Mouse (Mus musculus): Measurements from ENCODE around the gene Ttc7. TPM values are rescaled to one million over a fixed set of nuclear protein-coding genes. Genes with fewer than 3 reads are reported as not detected.

Ttc7 gene
- polyA plus RNA-seq, 1 experiment from 2014 or later = 4.2 TPM

DNA sequence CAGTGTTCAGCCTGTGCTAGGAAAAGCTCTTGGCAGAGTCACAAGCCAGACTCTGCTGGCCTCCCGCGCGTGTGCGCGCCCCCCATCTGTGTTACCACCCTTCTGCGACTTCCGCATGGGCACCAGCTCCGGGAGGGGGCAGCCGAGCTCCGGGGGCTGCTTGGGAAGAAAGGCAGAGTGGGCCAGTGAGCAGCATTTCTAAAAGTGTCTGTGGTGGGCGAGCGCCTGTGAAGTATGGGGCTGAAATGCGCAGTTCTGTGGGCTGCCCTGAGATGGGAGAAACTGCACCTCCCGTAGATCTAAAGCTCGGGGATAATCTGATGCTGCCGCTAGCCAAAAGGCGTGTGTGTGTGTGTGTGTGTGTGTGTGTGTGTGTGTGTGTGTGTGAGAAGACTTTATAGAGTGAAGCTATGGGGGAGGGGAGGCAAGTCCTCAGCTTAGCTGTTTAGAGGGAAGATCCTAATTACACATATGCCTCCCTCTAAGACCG is 86.6 kb downstream of the Ttc7 start:
- Histone ChIP-seq H3K36me3 (ENCODE audit: control insufficient read depth, insufficient read depth, low read length) (no peaks in the 10 kb centered on the region), H3K27me3 (ENCODE audit: control insufficient read depth, insufficient read depth, low read depth, low read length) (no peaks in the 10 kb centered on the region), H3K4me1 (ENCODE audit: control insufficient read depth, insufficient read depth, low read length) (peaks cover 21% of the 10 kb centered on the region), H3K27ac (ENCODE audit: low read length) (no peak overlapping the region), H3K9me3 (replicated peaks; ENCODE audit: control insufficient read depth, low read length, poor library complexity, severe bottlenecking) (no peaks in the 10 kb centered on the region), H3K4me2 (ENCODE audit: low read length) (no peak overlapping the region), H3K4me3 (ENCODE audit: low read depth, low read length) (no peak overlapping the region), H3K9ac (ENCODE audit: low read depth, low read length) (0 out of 2 replicates have a peak overlapping the region, but pooled peaks have one; percentile 15)
- no peak for ATAC-seq
- WGBS = 59% methylated on average over 18 of the region's 18 CpGs

DNA sequence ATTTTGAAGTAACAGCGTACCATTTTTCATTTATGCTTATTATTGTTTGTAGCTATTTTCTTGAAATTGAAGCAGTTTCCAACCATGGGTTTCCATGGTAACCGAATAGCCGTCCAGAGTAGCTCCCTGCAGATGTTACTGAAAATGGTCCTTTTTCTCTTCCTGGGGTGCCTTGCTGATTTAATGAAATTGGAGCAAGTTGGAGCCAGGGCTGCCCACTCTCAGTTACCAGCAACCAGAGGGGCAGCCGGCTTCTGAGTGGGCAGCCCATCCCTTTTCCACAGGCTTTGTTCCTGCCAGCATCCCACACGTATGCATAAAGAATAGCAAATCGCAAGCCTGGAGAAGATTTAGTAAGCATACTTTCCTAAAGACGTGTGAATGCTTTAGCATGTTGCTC is 89.5 kb downstream of the Ttc7 start:
- peak overlapping the region; percentile 76 for H3K27ac ChIP-seq (ENCODE audit: low read length)
- no peak overlapping the region for H3K4me3 ChIP-seq (ENCODE audit: low read depth, low read length)
- peaks cover 21% of the 10 kb centered on the region for H3K4me1 ChIP-seq (ENCODE audit: control insufficient read depth, insufficient read depth, low read length)
- H3K36me3 ChIP-seq (ENCODE audit: control insufficient read depth, insufficient read depth, low read length) = no peaks in the 10 kb centered on the region
- H3K27me3 ChIP-seq (ENCODE audit: control insufficient read depth, insufficient read depth, low read depth, low read length) = no peaks in the 10 kb centered on the region
- H3K9me3 ChIP-seq (replicated peaks; ENCODE audit: control insufficient read depth, low read length, poor library complexity, severe bottlenecking) = no peaks in the 10 kb centered on the region
- no peak overlapping the region for H3K9ac ChIP-seq (ENCODE audit: low read depth, low read length)
- WGBS = 42% methylated on average over 7 of the region's 7 CpGs
- peak; percentile 19; the same call in 1 of the 2 replicates for ATAC-seq
- no peak overlapping the region for H3K4me2 ChIP-seq (ENCODE audit: low read length)

DNA sequence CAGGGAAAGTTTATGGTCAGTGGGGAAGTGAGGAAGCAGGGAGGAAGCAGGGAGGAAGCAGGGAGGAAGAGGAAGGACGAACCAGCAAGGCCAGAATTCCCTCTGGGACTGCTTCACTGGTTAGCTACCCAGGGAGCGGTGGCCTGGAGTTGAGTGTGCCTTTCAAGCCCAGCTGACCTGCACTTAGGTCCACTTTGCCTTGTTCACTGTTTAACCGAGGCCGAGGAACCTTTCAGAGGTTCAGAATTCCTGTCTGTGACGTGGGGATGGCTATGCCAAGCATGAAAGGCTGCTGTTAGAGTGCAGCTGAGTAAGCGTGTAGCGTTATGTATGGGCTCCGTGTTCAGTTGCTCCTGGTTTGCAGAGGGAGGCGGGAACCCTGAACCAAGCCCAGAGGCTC is 90.6 kb downstream of the Ttc7 start:
- Histone ChIP-seq H3K36me3 (ENCODE audit: control insufficient read depth, insufficient read depth, low read length) (no peaks in the 10 kb centered on the region), H3K27ac (ENCODE audit: low read length) (peak overlapping the region; percentile 76; the same call in 1 of the 2 replicates), H3K9me3 (replicated peaks; ENCODE audit: control insufficient read depth, low read length, poor library complexity, severe bottlenecking) (no peaks in the 10 kb centered on the region), H3K4me2 (ENCODE audit: low read length) (no peak overlapping the region), H3K4me1 (ENCODE audit: control insufficient read depth, insufficient read depth, low read length) (peaks cover 28% of the 10 kb centered on the region), H3K9ac (ENCODE audit: low read depth, low read length) (no peak overlapping the region), H3K27me3 (ENCODE audit: control insufficient read depth, insufficient read depth, low read depth, low read length) (no peaks in the 10 kb centered on the region), H3K4me3 (ENCODE audit: low read depth, low read length) (no peak overlapping the region)
- ATAC-seq = no peak
- WGBS = 89% methylated on average over 9 of the region's 9 CpGs

DNA sequence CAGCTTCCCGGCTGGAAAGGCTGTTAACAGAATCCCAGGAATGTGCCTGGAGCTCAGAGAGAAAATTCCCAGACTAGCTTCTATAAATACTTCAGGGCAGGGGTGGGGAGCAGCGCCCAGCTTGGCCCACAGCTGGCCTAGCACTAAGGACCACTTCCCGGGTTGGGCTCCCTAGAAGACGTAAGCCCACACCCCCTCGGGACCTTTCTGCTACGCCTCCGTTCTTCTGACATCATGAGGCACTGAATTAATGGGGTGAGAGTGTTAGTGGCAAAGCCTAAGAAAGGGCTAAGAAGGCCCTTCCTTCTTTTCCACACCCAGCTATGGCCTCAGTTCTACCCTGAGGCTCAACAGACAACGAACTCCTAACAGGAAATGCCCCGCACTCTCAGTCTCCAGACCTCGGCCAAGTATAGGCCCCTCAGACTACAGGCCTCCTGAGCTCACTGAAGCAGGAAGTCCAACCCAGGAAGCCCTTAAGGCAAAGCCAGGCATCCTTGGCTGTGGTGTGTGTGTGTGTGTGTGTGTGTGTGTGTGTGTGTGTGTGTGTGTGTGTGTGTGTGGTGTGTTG is 93.3 kb downstream of the Ttc7 start:
- ATAC-seq = no peak
- Histone ChIP-seq H3K9ac (ENCODE audit: low read depth, low read length) (no peak overlapping the region), H3K27ac (ENCODE audit: low read length) (no peak overlapping the region), H3K27me3 (ENCODE audit: control insufficient read depth, insufficient read depth, low read depth, low read length) (no peaks in the 10 kb centered on the region), H3K4me2 (ENCODE audit: low read length) (no peak overlapping the region), H3K9me3 (replicated peaks; ENCODE audit: control insufficient read depth, low read length, poor library complexity, severe bottlenecking) (no peaks in the 10 kb centered on the region), H3K4me1 (ENCODE audit: control insufficient read depth, insufficient read depth, low read length) (peaks cover 34% of the 10 kb centered on the region), H3K36me3 (ENCODE audit: control insufficient read depth, insufficient read depth, low read length) (no peaks in the 10 kb centered on the region), H3K4me3 (ENCODE audit: low read depth, low read length) (no peak overlapping the region)
- WGBS = 70% methylated on average over 10 of the region's 10 CpGs

DNA sequence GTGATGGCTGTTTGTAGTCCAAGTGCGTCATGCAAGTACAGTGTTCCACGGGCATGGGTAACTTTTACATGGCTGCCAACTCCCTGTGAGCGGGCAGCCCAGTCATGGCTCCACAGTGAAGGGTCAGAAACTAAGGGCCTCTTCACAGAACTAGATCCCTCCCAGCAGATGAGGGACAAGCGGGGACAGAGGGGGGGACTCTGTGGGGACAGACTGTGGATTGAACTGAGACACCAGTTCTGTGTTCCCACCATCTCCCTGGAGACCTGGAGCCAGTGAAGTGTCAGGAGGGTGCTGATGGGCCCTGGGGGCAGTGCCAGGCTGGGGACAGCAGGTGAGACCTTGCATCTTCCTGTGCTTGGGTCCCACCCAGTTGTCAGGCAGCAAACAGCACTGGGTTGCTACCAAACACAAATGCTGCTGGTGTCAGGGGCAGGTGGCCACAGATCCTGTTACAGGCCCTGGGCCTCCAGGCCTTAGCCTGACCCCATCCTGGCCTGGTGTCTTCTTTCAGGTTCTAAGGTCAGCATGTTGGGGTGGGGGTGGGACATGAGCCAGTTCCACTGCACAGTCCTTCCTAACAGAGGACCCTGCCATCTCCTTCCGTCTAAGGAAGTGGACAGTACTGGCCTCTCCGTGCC is 94.3 kb downstream of the Ttc7 start:
- 85% methylated on average over 6 of the region's 6 CpGs for WGBS
- Histone ChIP-seq H3K9me3 (replicated peaks; ENCODE audit: control insufficient read depth, low read length, poor library complexity, severe bottlenecking) (no peaks in the 10 kb centered on the region), H3K4me2 (ENCODE audit: low read length) (no peak overlapping the region), H3K27me3 (ENCODE audit: control insufficient read depth, insufficient read depth, low read depth, low read length) (no peaks in the 10 kb centered on the region), H3K4me1 (ENCODE audit: control insufficient read depth, insufficient read depth, low read length) (peaks cover 32% of the 10 kb centered on the region), H3K4me3 (ENCODE audit: low read depth, low read length) (no peak overlapping the region), H3K36me3 (ENCODE audit: control insufficient read depth, insufficient read depth, low read length) (no peaks in the 10 kb centered on the region), H3K9ac (ENCODE audit: low read depth, low read length) (no peak overlapping the region), H3K27ac (ENCODE audit: low read length) (no peak overlapping the region)
- ATAC-seq = no peak

DNA sequence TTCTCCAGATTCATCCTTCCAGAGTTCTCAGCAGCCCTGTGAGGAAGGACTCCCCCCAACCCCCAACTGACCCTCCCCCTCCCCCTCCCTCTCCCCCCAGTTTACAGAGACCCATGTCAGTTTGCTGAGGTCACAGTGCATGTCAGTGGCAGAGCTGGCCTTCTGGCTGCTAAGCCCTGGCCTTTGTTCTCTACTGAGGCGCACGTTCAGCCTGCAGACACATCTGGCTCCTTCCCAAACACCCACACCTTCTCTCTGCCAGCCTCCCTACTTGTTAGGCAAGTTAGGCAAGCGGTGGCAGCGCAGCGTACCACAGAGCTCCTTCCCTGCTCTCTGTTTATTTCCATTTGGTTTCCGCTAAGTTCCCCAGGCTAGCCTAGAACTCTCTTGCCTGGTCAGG is 94.8 kb downstream of the Ttc7 start:
- no peaks in the 10 kb centered on the region for H3K36me3 ChIP-seq (ENCODE audit: control insufficient read depth, insufficient read depth, low read length)
- peaks cover 26% of the 10 kb centered on the region for H3K4me1 ChIP-seq (ENCODE audit: control insufficient read depth, insufficient read depth, low read length)
- no peak overlapping the region for H3K4me2 ChIP-seq (ENCODE audit: low read length)
- H3K4me3 ChIP-seq (ENCODE audit: low read depth, low read length) = no peak overlapping the region
- no peak overlapping the region for H3K9ac ChIP-seq (ENCODE audit: low read depth, low read length)
- H3K9me3 ChIP-seq (replicated peaks; ENCODE audit: control insufficient read depth, low read length, poor library complexity, severe bottlenecking) = no peaks in the 10 kb centered on the region
- H3K27ac ChIP-seq (ENCODE audit: low read length) = no peak overlapping the region; the same call in 1 of the 2 replicates
- WGBS = 63% methylated on average over 6 of the region's 6 CpGs
- H3K27me3 ChIP-seq (ENCODE audit: control insufficient read depth, insufficient read depth, low read depth, low read length) = no peaks in the 10 kb centered on the region
- no peak for ATAC-seq

DNA sequence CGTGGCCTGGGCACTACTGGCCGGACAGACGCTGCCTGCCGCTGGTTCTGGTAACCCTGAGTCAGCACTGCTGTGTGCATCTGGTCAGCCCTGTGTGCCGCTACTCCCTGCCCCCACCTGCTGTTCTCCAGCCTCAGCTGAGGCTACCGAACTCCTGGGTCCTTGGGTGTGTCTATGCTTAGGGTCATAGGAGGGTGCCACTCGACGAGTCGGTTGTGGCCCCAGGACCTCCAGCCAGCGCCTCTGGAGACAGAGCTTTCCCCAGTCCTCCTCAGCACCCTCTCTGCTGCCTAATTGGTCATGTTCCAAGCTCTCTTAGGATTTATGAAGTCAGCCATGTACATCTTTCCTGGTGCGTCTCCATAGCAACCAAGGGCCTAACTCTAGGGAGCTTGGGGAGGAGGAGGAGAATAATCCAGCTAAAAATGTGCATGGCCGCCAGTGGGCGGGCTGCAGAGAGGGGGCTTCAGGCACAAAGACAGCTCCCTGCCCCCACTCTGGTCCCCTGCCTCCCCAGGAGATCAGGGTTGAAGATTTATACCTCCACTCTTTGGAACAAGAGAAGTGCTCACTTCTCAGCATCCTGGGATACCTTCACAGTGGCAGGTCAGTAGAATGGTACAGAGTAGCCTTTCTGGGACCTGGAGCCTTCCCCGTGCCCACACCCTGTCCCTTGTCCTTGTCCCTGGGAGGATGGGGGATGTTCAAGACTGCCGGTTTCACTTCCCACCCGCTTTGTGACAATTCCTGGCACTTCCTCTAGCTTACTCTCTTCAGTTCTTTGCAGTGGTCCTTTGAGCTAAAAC is 95.9 kb downstream of the Ttc7 start:
- H3K27me3 ChIP-seq (ENCODE audit: control insufficient read depth, insufficient read depth, low read depth, low read length) = no peaks in the 10 kb centered on the region
- peaks cover 26% of the 10 kb centered on the region for H3K4me1 ChIP-seq (ENCODE audit: control insufficient read depth, insufficient read depth, low read length)
- H3K4me2 ChIP-seq (ENCODE audit: low read length) = peak overlapping the region; percentile 7
- H3K9me3 ChIP-seq (replicated peaks; ENCODE audit: control insufficient read depth, low read length, poor library complexity, severe bottlenecking) = no peaks in the 10 kb centered on the region
- H3K4me3 ChIP-seq (ENCODE audit: low read depth, low read length) = no peak overlapping the region
- H3K9ac ChIP-seq (ENCODE audit: low read depth, low read length) = no peak overlapping the region
- 27% methylated on average over 16 of the region's 16 CpGs for WGBS
- no peaks in the 10 kb centered on the region for H3K36me3 ChIP-seq (ENCODE audit: control insufficient read depth, insufficient read depth, low read length)
- peak; percentile 62 for ATAC-seq
- peak overlapping the region; percentile 80 for H3K27ac ChIP-seq (ENCODE audit: low read length)

DNA sequence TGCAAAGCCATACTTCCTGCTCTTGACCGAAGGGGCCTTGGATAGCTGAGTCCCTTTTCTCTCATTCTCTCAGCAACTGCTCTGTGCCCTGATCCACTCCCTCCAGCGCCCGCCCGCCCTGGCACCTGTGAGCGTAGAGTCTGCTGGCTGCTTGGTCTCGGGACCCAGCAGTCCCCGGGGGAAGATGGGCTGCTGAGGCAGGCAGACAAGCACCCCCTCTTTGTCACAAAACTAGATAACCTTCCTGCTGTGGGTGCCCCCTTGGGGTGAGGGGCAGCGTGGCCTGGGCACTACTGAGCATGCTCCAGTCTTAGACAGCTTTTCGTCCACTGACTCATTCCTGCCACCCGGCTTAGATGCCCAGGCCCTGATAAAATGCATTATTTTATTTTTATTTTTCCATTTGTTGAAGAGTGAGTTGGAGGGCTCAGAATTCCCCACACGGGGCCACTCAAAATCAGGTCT is 96.5 kb downstream of the Ttc7 start:
- no peak overlapping the region for H3K9ac ChIP-seq (ENCODE audit: low read depth, low read length)
- 0 out of 2 replicates have a peak, but pooled peaks have one; percentile 5 for ATAC-seq
- WGBS = 67% methylated on average over 11 of the region's 11 CpGs

More for the DNA sequence above, 96.5 kb downstream of the Ttc7 start:
- no peaks in the 10 kb centered on the region for H3K36me3 ChIP-seq (ENCODE audit: control insufficient read depth, insufficient read depth, low read length)
- H3K4me3 ChIP-seq (ENCODE audit: low read depth, low read length) = no peak overlapping the region
- H3K4me2 ChIP-seq (ENCODE audit: low read length) = no peak overlapping the region
- H3K4me1 ChIP-seq (ENCODE audit: control insufficient read depth, insufficient read depth, low read length) = peaks cover 26% of the 10 kb centered on the region
- H3K27me3 ChIP-seq (ENCODE audit: control insufficient read depth, insufficient read depth, low read depth, low read length) = no peaks in the 10 kb centered on the region
- H3K9me3 ChIP-seq (replicated peaks; ENCODE audit: control insufficient read depth, low read length, poor library complexity, severe bottlenecking) = no peaks in the 10 kb centered on the region
- peak overlapping the region; percentile 80 for H3K27ac ChIP-seq (ENCODE audit: low read length)

All from midbrain, embryonic 16.5 days (tissue).